Mouse (Mus musculus) heart, postnatal 0 days (tissue): ENCODE measurements at regions not wholly inside any gene's neighbourhood (a gene's known extent, or its start where the extent isn't known, plus 50 kb on each side); places are given as distances from the start of the nearest gene placed in this dataset.

Experiments used
- CTCF ChIP-seq: IDR thresholded peaks from 2 replicates; pipeline ENCODE4 v1.5.1; 2016; ENCODE audit warnings: antibody characterized with exemption, control low read depth, low read depth
- EP300 ChIP-seq: IDR thresholded peaks from 2 replicates; pipeline ENCODE4 v1.6.1; 2016; ENCODE audit warnings: antibody characterized with exemption, low read depth

- TF ChIP-seq CTCF = no peak
- TF ChIP-seq EP300 = no peak
Measured at GRCm38 (mm10) chr12:71397456-71397855, 87.8 kb downstream of the Dact1 start.
